Mouse (Mus musculus) bone marrow macrophage, adult 2 months (primary cell): ENCODE measurements around the gene Txndc9.

Experiments used
- CTCF ChIP-seq: IDR thresholded peaks from 2 replicates; pipeline ENCODE4 v1.5.1; 2012; ENCODE audit warnings: low read depth, mild to moderate bottlenecking, low read length, moderate library complexity
- POLR2A ChIP-seq: IDR thresholded peaks from 2 replicates; pipeline ENCODE4 v1.6.1; 2012; ENCODE audit warnings: mild to moderate bottlenecking, low read depth, low read length, borderline replicate concordance

DNA sequence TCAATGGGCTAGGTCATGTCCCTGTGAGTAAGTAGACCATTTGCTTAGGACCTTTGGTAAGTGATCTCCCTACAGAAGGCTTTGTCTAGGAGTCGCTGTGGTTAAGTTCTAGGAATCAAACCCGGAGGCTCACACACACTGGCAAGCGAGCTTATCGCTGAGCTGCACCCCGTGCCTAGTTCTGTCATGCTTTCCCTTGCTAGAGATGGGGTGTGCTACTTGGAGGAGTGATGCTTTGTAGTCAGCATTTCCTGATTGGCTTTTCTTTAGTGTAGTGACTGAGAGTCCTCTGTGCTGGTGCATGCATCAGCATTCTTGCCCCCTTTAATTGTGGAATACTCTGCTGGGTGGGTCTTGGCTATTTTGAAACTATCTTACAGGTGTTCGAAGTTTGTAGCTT is 14.0 kb upstream of the Txndc9 start:
- TF ChIP-seq CTCF = no peak
- no peak for TF ChIP-seq POLR2A
